Mouse (Mus musculus): Measurements from ENCODE around the gene Clec18a. TPM values are rescaled to one million over a fixed set of nuclear protein-coding genes. Genes with fewer than 3 reads are reported as not detected.
"Not testable (repeated sequence)": the region's sequence is repeated elsewhere in the genome, so short reads cannot be mapped to it uniquely, and the experiment has no call there.

Gene Clec18a
- total and polyA plus RNA-seq, 2 experiments from 2014 or later: 0.10 TPM; not detected in 1

DNA sequence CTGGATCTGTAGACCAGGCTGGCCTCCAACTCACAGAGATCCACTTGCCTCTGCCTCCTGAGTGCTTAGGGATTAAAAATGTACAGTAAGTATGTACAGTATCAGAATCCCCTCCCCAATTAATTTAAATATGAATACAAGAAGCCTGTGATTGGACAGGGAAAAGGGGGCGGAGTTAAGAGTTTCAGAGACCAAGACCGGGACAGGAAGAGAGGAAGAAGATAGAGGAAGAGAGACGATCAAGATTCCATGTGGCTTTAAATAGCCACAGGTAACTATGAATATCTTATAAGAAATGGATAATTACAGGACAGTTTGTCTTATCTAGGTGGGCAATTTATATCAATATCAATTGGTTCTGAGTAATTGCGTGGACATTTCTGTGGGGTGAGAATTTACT, 62.6 kb downstream of the Clec18a start:
- 61% methylated on average over 4 of the region's 4 CpGs for WGBS
- no peak overlapping the region for H3K27ac ChIP-seq (ENCODE audit: low read depth, low read length)
- ATAC-seq (ENCODE audit: low FRiP score) (no peak), DNase-seq (ENCODE audit: low spot score) (no peak)
- no peaks in the 10 kb centered on the region for H3K36me3 ChIP-seq (ENCODE audit: insufficient read depth, low read length)
- no peaks in the 10 kb centered on the region for H3K4me1 ChIP-seq (ENCODE audit: insufficient read depth, low read length)
- H3K27me3 ChIP-seq (ENCODE audit: insufficient read depth, low read length): 0 out of 2 replicates have a peak, but pooled peaks cover 7% of the 10 kb centered on the region
- H3K4me2 ChIP-seq (ENCODE audit: low read depth, low read length, poor library complexity, severe bottlenecking): no peak overlapping the region
- H3K9me3 ChIP-seq (ENCODE audit: low read length): no peaks in the 10 kb centered on the region
- no peak overlapping the region for H3K4me3 ChIP-seq (ENCODE audit: low read depth, low read length)
- H3K9ac ChIP-seq (replicated peaks; ENCODE audit: low read length, poor library complexity, severe bottlenecking): no peak overlapping the region
- no peak for TF ChIP-seq CTCF (IDR thresholded peaks at IDR 0.05)

DNA sequence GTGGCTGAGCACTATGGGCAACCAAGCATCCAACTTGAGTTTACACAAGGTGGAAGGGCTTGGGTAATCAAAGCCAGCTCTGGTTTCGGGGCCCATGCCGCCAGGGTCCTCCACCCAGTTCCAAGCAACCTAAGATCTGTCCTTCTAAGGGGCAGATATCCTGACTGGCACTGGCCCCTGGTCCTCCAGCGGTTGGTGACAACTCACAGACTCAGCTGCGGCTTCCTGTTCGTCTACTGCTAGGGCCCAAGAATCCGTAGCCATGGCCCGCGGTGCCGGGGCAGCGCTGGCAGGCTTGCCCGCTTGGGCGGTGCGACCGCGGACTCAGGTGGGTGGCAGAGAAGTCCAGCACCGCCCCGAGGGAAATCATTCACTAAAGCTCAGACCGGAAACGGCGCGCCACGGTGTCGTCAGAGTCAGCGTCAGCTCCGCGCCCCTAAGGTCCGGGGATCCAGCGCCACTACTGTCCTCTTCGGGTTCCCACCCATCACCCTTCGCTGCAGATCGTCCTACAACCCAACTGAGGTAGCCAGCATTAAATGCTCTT, 64.8 kb downstream of the Clec18a start:
- WGBS: 0% methylated on average over 31 of the region's 31 CpGs

DNA sequence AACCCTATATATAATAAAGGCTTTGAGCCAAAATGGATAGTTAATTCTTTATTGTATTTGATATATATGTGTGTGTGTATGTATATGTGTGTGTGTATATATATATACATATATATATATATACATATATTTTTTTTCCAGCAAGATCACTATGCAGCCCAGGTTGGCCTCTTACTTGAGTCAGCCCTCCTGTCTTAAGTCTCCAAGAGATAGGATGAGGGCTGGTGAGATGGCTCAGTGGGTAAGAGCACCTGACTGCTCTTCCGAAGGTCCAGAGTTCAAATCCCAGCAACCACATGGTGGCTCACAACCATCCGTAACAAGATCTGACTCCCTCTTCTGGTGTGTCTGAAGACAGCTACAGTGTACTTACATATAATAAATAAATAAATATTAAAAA, 65.6 kb downstream of the Clec18a start:
- H3K9ac ChIP-seq (replicated peaks; ENCODE audit: low read length, poor library complexity, severe bottlenecking); H3K36me3 ChIP-seq (ENCODE audit: insufficient read depth, low read length); H3K27me3 ChIP-seq (ENCODE audit: insufficient read depth, low read length); ATAC-seq (ENCODE audit: low FRiP score); H3K27ac ChIP-seq (ENCODE audit: low read depth, low read length); H3K4me2 ChIP-seq (ENCODE audit: low read depth, low read length, poor library complexity, severe bottlenecking); H3K4me3 ChIP-seq (ENCODE audit: low read depth, low read length); H3K4me1 ChIP-seq (ENCODE audit: insufficient read depth, low read length); DNase-seq (ENCODE audit: low spot score); H3K9me3 ChIP-seq (ENCODE audit: low read length): not testable (repeated sequence)
- WGBS: 100% methylated on average over 1 of the region's 2 CpGs

More for the DNA sequence above, 64.8 kb downstream of the Clec18a start:
- Histone ChIP-seq H3K4me3 (ENCODE audit: low read depth, low read length) (peak overlapping the region; percentile 72), H3K27me3 (ENCODE audit: insufficient read depth, low read length) (0 out of 2 replicates have a peak, but pooled peaks cover 7% of the 10 kb centered on the region), H3K27ac (ENCODE audit: low read depth, low read length) (peak overlapping the region; percentile 75), H3K4me2 (ENCODE audit: low read depth, low read length, poor library complexity, severe bottlenecking) (peak overlapping the region; percentile 73), H3K36me3 (ENCODE audit: insufficient read depth, low read length) (no peaks in the 10 kb centered on the region), H3K9me3 (ENCODE audit: low read length) (no peaks in the 10 kb centered on the region), H3K9ac (replicated peaks; ENCODE audit: low read length, poor library complexity, severe bottlenecking) (peak overlapping the region; percentile 86), H3K4me1 (ENCODE audit: insufficient read depth, low read length) (no peaks in the 10 kb centered on the region)
- peak; percentile 87 for ATAC-seq (ENCODE audit: low FRiP score)
- DNase-seq (ENCODE audit: low spot score): peak; percentile 95
- TF ChIP-seq CTCF (IDR thresholded peaks at IDR 0.05): peak; percentile 18; the same call in 1 of the 2 replicates

DNA sequence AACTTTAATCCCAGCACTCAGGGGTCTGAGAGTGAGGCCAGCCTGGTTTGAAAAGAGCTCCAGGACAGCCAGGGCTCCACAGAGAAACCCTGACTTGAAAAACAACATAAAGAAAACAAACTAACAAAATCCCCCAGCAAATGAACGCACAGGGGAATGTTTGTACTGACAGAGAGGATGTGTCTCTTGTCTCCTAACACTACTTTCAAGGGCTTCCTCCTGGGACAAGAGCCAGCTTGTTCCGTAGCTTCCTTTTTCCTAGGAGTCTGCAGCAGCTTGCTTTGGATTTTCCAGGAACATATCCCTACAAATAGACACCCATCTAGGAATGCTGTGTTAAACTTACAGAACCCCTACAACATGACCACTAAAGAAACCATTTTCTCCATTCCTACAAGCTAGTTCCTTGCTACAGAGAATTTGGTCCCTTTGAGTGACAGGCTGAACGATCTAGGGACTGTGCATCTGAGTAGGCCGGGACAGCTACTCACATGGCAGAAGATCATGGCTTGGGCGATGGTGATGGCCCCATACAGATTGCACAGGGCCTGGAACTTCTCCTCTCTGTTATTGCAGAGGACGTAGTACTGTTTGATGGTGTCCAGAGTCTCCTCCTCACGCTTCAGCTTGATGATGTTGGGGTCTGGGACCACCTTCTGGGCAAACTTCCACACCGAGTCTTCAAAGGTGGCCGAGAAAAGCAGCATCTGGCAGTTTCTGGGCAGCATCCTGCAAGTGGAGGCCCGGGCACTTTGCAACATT, 81.8 kb downstream of the Clec18a start:
- H3K4me2 ChIP-seq (ENCODE audit: low read depth, low read length, poor library complexity, severe bottlenecking); H3K9me3 ChIP-seq (ENCODE audit: low read length); H3K27me3 ChIP-seq (ENCODE audit: insufficient read depth, low read length); DNase-seq (ENCODE audit: low spot score); ATAC-seq (ENCODE audit: low FRiP score); H3K9ac ChIP-seq (replicated peaks; ENCODE audit: low read length, poor library complexity, severe bottlenecking); H3K4me3 ChIP-seq (ENCODE audit: low read depth, low read length); H3K4me1 ChIP-seq (ENCODE audit: insufficient read depth, low read length); H3K27ac ChIP-seq (ENCODE audit: low read depth, low read length): not testable (repeated sequence)
- H3K36me3 ChIP-seq (ENCODE audit: insufficient read depth, low read length): peaks cover 38% of the 10 kb centered on the region
- WGBS: 93% methylated on average over 8 of the region's 10 CpGs

Small RNAs within 50 kb of the gene (microRNA-seq; reads per million reads assigned to microRNA genes)
- not detected for gene Gm24103 (ENCODE audit: borderline number of aligned reads)
- gene Mir3473d (ENCODE audit: borderline number of aligned reads): not detected

Other genes starting within 250 kb of the Clec18a start
- 45.8 and 50.9 TPM in 2 replicates for gene Cog4, start 245.8 kb downstream of the Clec18a start, total RNA-seq (2014; rRNA removed)
- gene Cog4, start 245.8 kb downstream of the Clec18a start, polyA plus RNA-seq (2015; fragmentation: Nextera tagmentation; extraction: Ambion mirVana): 51.0 and 53.9 TPM in 2 replicates
- gene Sf3b3, start 245.6 kb downstream of the Clec18a start, total RNA-seq (2014; rRNA removed): 82.9 and 93.2 TPM in 2 replicates
- 59.8 and 65.0 TPM in 2 replicates for gene Sf3b3, start 245.6 kb downstream of the Clec18a start, polyA plus RNA-seq (2015; fragmentation: Nextera tagmentation; extraction: Ambion mirVana)
- gene Fuk, start 189.9 kb downstream of the Clec18a start, total RNA-seq (2014; rRNA removed): 11.8 and 15.5 TPM in 2 replicates
- gene Fuk, start 189.9 kb downstream of the Clec18a start, polyA plus RNA-seq (2015; fragmentation: Nextera tagmentation; extraction: Ambion mirVana): 3.5 and 4.4 TPM in 2 replicates
- 39.7 and 45.7 TPM in 2 replicates for gene St3gal2, start 172.5 kb downstream of the Clec18a start, total RNA-seq (2014; rRNA removed)
- gene St3gal2, start 172.5 kb downstream of the Clec18a start, polyA plus RNA-seq (2015; fragmentation: Nextera tagmentation; extraction: Ambion mirVana): 20.4 and 21.3 TPM in 2 replicates
- 31.6 and 32.5 TPM in 2 replicates for gene Ddx19a, start 94.6 kb downstream of the Clec18a start, total RNA-seq (2014; rRNA removed)
- gene Ddx19a, start 94.6 kb downstream of the Clec18a start, polyA plus RNA-seq (2015; fragmentation: Nextera tagmentation; extraction: Ambion mirVana): 12.3 and 13.4 TPM in 2 replicates
- gene Ddx19b, start 60.7 kb downstream of the Clec18a start, total RNA-seq (2014; rRNA removed): 11.0 and 14.7 TPM in 2 replicates
- 5.0 and 5.2 TPM in 2 replicates for gene Ddx19b, start 60.7 kb downstream of the Clec18a start, polyA plus RNA-seq (2015; fragmentation: Nextera tagmentation; extraction: Ambion mirVana)
- 110 and 111 TPM in 2 replicates for gene Aars, start 59.3 kb downstream of the Clec18a start, total RNA-seq (2014; rRNA removed)
- 86.8 and 91.9 TPM in 2 replicates for gene Aars, start 59.3 kb downstream of the Clec18a start, polyA plus RNA-seq (2015; fragmentation: Nextera tagmentation; extraction: Ambion mirVana)
- gene Exosc6, start 36.1 kb downstream of the Clec18a start, total RNA-seq (2014; rRNA removed): not detected in 2 replicates
- not detected in 2 replicates for gene Exosc6, start 36.1 kb downstream of the Clec18a start, polyA plus RNA-seq (2015; fragmentation: Nextera tagmentation; extraction: Ambion mirVana)
- 19.3 and 19.5 TPM in 2 replicates for gene Pdpr, start 2.2 kb upstream of the Clec18a start, total RNA-seq (2014; rRNA removed)
- gene Pdpr, start 2.2 kb upstream of the Clec18a start, polyA plus RNA-seq (2015; fragmentation: Nextera tagmentation; extraction: Ambion mirVana): 6.7 and 9.5 TPM in 2 replicates
- gene Glg1, start 166.8 kb upstream of the Clec18a start, total RNA-seq (2014; rRNA removed): 37.4 and 53.6 TPM in 2 replicates
- gene Glg1, start 166.8 kb upstream of the Clec18a start, polyA plus RNA-seq (2015; fragmentation: Nextera tagmentation; extraction: Ambion mirVana): 45.7 and 50.9 TPM in 2 replicates
- 17.2 and 19.2 TPM in 2 replicates for gene Rfwd3, start 207.8 kb upstream of the Clec18a start, total RNA-seq (2014; rRNA removed)
- 10.3 and 10.5 TPM in 2 replicates for gene Rfwd3, start 207.8 kb upstream of the Clec18a start, polyA plus RNA-seq (2015; fragmentation: Nextera tagmentation; extraction: Ambion mirVana)
- not detected in 2 replicates for gene Mlkl, start 245.8 kb upstream of the Clec18a start, total RNA-seq (2014; rRNA removed)
- 0.43 and 0.56 TPM in 2 replicates for gene Mlkl, start 245.8 kb upstream of the Clec18a start, polyA plus RNA-seq (2015; fragmentation: Nextera tagmentation; extraction: Ambion mirVana)